Mouse (Mus musculus) bone marrow macrophage, adult 2 months (primary cell): ENCODE results near the gene Sec23ip.

ENCODE experiments used
- CTCF ChIP-seq: IDR thresholded peaks from 2 replicates; pipeline ENCODE4 v1.5.1; 2012; ENCODE audit warnings: low read depth, mild to moderate bottlenecking, low read length, moderate library complexity
- POLR2A ChIP-seq: IDR thresholded peaks from 2 replicates; pipeline ENCODE4 v1.6.1; 2012; ENCODE audit warnings: mild to moderate bottlenecking, low read depth, low read length, borderline replicate concordance

DNA sequence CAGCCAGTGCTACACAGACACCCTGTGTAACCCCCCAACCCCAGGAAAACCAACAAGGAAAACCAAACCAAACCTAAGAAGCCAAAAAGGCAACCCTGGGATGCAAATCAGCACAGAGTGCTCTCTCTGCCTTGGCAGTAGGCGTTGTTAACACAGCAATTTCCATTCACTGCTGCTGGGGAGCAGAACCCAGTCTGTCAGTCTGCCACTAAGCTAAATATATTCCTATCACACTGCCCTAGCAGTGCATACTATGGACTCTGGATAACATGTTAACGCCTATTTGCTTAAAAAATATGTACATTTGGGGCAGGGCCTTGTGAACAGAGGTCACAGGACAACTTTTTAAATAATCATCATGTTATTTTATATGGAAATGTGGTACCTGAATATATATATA, 13.2 kb upstream of the Sec23ip start:
- TF ChIP-seq POLR2A (no peak), CTCF (no peak)
